Mouse (Mus musculus) cerebellum, adult 9-10 months (tissue): ENCODE measurements at regions not wholly inside any gene's neighbourhood (a gene's known extent, or its start where the extent isn't known, plus 50 kb on each side); places are given as distances from the start of the nearest gene placed in this dataset.

ENCODE experiments used
- DNase-seq: peaks from one replicate; pipeline ENCODE4 v3.0.0; 2022

- no peak for DNase-seq
Measured at GRCm38 (mm10) chr10:17010047-17010446, 713.0 kb upstream of the Cited2 start.

DNA sequence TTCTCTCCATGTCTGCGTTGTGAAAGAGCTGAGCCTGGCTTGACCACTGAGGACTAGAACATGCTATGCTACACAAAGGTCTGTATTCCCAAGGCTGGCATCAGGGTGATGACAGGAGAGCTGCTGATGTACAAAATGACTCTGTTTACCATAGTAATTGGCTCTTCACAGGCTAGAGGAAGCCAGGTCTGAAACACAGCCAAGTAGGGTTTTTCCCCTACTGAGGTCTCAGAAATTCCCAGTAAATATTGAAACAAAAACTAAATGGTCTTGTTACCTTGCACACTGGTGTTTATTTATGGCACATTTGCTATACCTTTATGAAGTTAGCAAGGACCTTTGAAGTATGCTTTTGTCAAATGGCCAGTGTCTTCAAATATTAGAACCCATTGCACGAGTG is 711.1 kb upstream of the Cited2 start:
- DNase-seq, result no peak

- no peak for DNase-seq
Measured at GRCm38 (mm10) chr10:17012541-17012975, 710.5 kb upstream of the Cited2 start.

DNA sequence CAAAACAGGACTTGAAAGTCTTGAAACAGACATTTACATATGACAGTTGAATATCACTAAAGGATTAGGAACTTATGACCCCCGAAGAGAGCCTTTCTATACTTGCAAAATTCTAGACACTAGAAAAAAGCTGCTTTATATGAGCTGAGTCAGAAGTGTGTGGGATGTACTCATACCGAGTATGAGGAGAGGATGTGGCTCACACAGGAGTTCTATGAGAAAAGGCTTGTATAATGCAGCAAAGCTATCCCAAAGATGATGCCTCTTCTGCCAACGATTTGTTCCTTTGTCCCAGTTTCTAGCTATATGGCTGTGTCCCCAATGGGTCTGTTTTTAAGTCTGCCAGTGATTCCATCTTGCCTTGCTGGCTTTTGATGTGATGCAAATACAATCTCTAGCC is 708.2 kb upstream of the Cited2 start:
- no peak for DNase-seq

- DNase-seq, result no peak
Measured at GRCm38 (mm10) chr10:17016854-17017253, 706.2 kb upstream of the Cited2 start.

DNA sequence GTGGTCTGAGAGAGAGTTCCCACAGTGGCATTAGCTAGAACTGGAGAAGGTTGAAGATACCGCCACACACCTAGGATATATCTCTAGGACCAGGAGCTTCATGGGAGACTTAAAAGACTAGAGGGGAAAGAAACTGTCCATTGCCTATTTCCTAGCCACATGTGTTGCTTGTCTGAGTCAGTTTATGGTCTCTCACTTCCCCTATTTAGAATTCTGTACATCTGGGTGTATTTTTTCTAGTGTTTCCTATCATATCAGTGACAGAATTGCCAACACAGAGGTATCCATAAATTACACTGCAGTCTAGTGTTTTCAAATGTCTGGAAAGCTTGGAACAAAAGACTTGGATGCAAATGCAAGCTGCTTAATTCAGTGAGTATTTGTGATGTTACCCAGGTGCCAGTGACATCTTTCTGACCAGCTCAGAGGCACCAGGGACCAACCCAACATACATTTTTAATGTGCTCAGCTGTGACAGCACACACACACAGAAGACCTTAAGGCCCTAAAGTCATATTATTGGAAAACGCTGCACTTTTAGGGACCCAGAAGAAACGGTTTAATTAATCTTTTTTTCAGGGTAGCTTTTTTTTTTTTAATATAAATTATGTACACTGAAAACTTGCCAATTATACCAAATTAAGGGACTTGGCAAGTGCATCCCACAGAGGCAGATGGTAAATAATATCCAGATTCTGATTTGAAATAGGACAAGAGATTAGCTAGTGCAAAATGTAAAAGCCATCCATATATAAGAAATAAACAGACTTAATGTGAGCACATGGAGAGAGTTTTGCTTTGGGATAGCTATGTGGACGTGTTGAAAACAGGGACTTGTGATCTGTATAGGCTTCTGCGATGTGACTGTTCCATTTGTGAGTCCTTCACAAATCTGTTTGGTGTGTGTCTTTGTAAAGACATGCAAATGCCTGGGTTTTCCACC is 700.5 kb upstream of the Cited2 start:
- peak; percentile 64 for DNase-seq

DNA sequence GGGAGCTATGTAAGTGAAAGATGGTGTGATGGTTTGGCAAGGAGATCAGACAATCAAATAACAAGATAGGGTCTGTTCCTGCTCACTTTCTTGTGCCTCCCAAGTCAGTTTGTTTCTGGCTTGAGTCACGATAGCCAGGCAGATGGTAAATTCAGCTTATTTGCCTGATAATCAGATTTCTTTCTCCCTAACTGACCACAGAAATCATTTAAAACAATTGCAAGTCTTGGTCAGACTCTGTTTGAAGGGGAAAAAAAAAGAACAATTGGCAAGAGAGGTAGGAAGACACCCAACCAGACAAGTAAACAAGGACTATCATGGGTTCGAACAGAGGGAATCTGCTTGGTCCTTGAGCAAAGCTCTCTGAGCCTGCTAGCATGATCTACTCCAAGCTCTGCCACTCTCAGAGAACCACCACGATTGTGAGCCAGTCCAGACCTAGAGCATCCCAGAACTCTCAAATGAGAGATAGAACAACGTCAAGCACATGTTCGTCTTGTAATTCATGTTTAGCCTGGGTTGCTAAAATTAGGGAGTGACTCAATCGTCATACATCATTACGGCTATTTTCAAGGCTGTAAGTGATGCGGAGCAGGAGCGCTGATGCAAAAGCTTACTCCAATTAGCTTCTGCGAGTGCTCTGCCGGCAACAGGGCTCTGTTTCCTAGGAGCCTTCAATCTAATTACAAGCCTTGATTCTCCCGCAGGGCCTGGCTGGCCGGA is 699.3 kb upstream of the Cited2 start:
- peak; percentile 34 for DNase-seq

GRCm38 (mm10) chr10:17024294-17024665 is 698.7 kb upstream of the Cited2 start:
- DNase-seq, result peak; percentile 21

DNA sequence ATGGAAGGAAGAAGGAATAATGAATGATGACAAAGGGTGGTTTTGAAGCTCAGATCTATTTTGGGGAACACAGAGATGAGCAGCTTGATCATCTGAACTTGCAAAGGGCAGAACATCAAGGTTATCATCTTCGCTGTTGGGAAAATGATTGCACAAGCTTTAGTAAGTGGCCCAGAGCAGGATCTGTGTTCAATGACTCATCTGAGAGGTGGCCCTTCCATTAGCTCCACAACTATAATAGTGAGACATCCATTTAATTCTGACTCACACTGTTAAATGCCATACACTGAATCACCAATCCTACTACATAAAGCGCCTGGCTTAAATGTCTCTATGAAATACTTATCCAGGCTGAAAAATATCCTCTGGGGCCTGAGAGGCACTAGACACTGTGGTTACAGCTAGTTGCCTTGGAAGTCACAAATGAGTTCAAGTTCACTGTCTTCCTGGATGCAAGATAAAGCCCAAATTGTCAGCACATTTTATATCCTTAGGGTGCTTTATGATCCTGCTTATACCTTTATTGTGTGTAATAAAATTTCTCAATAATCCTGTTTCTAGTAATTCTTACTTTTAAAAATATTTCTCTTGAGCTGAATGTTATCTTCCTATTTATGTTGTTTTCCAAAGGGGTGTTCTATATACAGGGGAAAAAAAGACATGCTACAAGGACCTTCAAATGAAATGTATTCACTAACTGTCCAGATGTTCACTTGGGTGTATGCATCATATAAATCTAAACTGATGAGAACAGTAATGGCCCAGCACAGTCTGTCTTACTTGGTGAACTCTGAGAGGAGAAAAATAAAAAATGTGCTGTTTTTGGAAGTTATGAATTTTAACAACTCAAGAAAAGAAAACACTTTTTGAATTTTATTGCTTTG is 687.9 kb upstream of the Cited2 start:
- no peak for DNase-seq

DNA sequence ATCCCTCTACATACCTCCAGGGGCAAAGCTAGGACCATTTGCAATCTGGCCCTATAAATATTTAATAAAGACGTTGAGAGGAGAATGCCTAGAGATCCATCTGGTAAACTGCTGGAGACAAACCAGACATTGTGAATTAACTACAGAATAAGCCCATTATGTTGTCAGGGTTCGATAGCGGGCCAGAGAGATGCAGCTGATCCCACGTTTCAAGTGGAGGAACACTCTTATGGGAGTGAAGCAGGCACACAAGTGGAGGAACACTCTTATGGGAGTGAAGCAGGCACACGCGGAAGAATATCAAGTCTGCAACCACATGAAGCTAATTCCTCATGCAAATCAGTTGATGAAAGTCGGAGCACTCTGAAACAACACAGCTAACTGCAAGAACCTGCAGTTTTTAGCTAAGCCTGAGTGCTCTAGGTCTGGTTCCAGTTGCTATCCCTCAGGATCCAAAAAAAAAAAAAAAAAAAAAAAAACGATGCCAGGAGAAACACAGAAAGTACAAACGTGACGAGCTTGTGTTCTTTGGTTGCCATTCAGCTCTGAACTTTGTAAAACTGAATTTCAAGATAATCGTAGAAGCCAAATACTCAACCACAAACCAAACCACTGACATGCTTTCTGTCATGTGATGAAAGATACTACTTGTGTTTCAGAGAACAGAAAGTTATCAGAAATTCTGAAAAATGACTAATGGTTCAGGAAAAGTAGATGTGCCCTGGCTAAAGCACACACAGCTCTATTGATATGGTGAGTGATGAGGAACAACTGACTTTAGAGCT is 684.6 kb upstream of the Cited2 start:
- DNase-seq, result no peak

DNA sequence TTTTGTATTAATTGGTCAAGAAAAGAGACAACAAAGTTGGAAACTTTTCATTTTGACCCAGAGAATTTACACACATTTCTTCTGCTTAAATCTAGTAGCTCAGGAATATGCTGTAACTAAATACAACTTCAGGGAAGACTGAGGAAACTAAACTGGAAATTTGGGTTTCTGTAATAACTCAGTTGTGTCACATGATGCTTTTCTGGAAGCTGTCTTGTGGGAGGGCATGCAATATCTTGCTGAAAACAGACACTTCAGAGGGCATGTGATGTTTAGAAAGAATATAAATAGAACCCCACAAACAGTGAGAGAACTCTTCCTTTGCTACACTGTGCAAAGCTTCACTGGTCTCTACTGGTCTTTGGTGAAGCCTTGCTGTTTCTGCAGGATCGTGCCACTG is 680.9 kb upstream of the Cited2 start:
- no peak for DNase-seq

- no peak for DNase-seq
Measured at GRCm38 (mm10) chr10:17042973-17043372, 680.0 kb upstream of the Cited2 start.

DNA sequence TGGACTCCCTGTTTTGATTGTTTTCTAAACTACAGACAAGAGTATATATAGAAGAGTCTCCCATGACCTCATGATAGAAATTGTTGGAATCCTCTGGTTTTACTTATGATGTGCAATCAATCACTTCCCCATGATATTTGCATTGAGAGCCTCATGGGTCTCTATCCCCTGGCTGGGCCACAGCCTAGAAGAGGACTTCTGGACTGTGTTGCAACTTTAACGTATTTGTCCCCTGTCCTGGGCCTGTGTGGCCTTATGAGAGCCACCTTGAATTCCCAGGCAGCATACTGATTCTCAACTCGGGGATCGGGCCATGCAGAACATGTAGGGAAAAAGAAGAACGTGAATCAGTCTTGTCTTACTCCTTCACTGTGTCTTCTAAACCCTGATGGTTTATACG is 676.3 kb upstream of the Cited2 start:
- DNase-seq, result no peak

DNA sequence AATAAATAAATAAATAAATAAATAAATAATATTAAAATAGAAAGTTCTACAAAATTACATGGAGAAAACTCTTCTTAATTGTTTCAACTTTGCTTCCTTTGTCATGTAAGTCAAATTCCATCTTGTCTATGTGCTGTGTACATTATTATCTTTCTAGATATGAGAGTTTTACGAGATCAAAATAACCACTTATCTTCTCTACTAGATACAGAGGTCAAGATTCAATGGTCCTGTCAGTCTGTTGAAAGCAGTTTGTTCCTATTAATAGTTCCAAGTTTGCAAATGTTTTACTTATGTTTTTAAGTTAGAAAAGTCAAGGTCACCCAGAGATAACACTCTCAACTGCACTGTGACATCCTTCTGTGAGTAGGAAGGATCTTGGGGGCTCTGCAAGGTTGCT is 650.1 kb upstream of the Cited2 start:
- DNase-seq, result no peak

- no peak for DNase-seq
Measured at GRCm38 (mm10) chr10:17074013-17074401, 649.0 kb upstream of the Cited2 start.

- no peak for DNase-seq
Measured at GRCm38 (mm10) chr10:17074402-17075027, 648.5 kb upstream of the Cited2 start.

GRCm38 (mm10) chr10:17075147-17075546 is 647.9 kb upstream of the Cited2 start:
- no peak for DNase-seq

GRCm38 (mm10) chr10:17075576-17075975 is 647.4 kb upstream of the Cited2 start:
- no peak for DNase-seq

GRCm38 (mm10) chr10:17076186-17076585 is 646.8 kb upstream of the Cited2 start:
- no peak for DNase-seq

- DNase-seq, result no peak
Measured at GRCm38 (mm10) chr10:17077580-17077979, 645.4 kb upstream of the Cited2 start.

GRCm38 (mm10) chr10:17080818-17081217 is 642.2 kb upstream of the Cited2 start:
- DNase-seq, result no peak

DNA sequence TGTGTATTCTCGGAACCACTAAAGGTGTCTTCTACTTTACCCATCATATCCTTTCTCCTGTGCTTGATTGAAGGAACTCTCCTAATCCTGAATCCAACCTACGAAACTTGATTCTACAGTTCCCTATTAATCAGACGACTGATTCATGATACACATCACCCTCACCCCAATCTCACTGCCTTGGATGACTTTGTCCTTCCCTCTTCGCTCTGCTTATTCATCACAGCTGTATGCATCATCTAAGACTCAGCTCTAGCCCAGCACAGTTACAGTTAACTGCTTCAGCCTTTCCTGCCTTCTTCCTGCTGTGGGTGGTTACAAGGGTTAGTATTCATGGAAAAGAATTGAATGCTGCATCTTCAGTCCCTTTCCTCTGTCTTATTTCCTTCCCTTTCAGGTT is 640.1 kb upstream of the Cited2 start:
- no peak for DNase-seq
